Mouse (Mus musculus) olfactory bulb, adult 2 months (tissue): ENCODE data around the gene Plp2.

Experiments
- CTCF ChIP-seq: fragments of 200-500 bp; IDR thresholded peaks from 2 replicates; pipeline ENCODE4 v1.5.1; 2012; ENCODE audit warnings: low read depth, mild to moderate bottlenecking, low read length, moderate library complexity; ENCODE audit not compliant: insufficient read depth
- POLR2A ChIP-seq: fragments of 200-500 bp; IDR thresholded peaks from 2 replicates; pipeline ENCODE4 v1.6.1; 2012; ENCODE audit warnings: mild to moderate bottlenecking, low read depth, low read length, moderate library complexity; ENCODE audit not compliant: insufficient read depth

DNA sequence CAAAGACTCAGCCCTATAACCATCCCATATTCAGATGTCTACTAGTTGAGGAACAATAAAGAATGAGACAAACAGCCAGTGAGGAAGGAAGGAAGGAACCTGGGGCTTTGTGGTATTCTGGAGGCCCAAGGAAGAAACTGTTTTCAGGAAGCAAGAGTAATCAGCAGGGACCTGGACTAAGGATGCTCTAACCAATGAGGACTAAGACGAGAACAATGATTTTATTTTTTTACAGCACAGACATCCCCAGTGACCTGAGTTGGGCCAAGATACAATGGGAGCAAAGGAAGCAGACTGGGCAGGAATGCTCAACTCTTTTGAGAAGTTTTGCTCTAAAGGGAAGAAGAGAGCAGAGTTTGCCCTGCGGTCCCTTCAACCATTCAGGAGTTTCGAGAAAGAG, 8.3 kb downstream of the Plp2 start:
- no peak for TF ChIP-seq CTCF
- no peak for TF ChIP-seq POLR2A
